Mouse (Mus musculus) CD8-positive naive resting alpha-beta T cell, adult 2 months (primary cell): ENCODE results near the gene Mpc1.
"Not testable (repeated sequence)": the region's sequence is repeated elsewhere in the genome, so short reads cannot be mapped to it uniquely, and the experiment has no call there.

ENCODE experiments used
- DNase-seq, 2 experiments: peaks; one replicate each; pipeline ENCODE4 v3.0.0; 2022; ENCODE audit warnings: low read depth in 2 of 2, low spot score in 2 of 2

Gene Mpc1

GRCm38 (mm10) chr17:8326877-8327276 is 44.2 kb downstream of the Mpc1 start:
- DNase-seq = not testable (repeated sequence)

- DNase-seq = no peak
Measured at GRCm38 (mm10) chr17:8328511-8329174, 45.9 kb downstream of the Mpc1 start.

GRCm38 (mm10) chr17:8330602-8331001 is 47.9 kb downstream of the Mpc1 start:
- DNase-seq = no peak

- not testable (repeated sequence) for DNase-seq
Measured at GRCm38 (mm10) chr17:8337159-8337558, 54.5 kb downstream of the Mpc1 start, which contains the start of gene Prr18. TSS of gene Prr18 (plus strand) at chr17:8337459.

- DNase-seq = no peak
Measured at GRCm38 (mm10) chr17:8339666-8340374, 57.1 kb downstream of the Mpc1 start.

GRCm38 (mm10) chr17:8340407-8341359 is 58.0 kb downstream of the Mpc1 start:
- DNase-seq = no peak

- DNase-seq = no peak
Measured at GRCm38 (mm10) chr17:8341360-8341963, 58.8 kb downstream of the Mpc1 start.

GRCm38 (mm10) chr17:8342706-8343105 is 60.0 kb downstream of the Mpc1 start:
- DNase-seq = no peak

GRCm38 (mm10) chr17:8343416-8343815 is 60.7 kb downstream of the Mpc1 start:
- DNase-seq = no peak
